Mouse (Mus musculus): ENCODE results near the gene Surf4. TPM values are rescaled to one million over a fixed set of nuclear protein-coding genes. Genes with fewer than 3 reads are reported as not detected.

Surf4 gene
- polyA plus RNA-seq, 1 experiment from 2014 or later: 154 TPM

GRCm38 (mm10) chr2:26952866-26953265, 19.1 kb upstream of the Surf4 start:
- H3K4me3 ChIP-seq: no peak overlapping the region
- no peaks in the 10 kb centered on the region for H3K27me3 ChIP-seq
- no peaks in the 10 kb centered on the region for H3K4me1 ChIP-seq
- no peak for ATAC-seq (ENCODE audit: low FRiP score)
- no peak overlapping the region for H3K9ac ChIP-seq
- no peaks in the 10 kb centered on the region for H3K9me3 ChIP-seq (replicated peaks)
- peaks cover 82% of the 10 kb centered on the region for H3K36me3 ChIP-seq
- H3K27ac ChIP-seq: no peak overlapping the region
- WGBS: 97% methylated on average over 8 of the region's 8 CpGs
- H3K4me2 ChIP-seq (replicated peaks): no peak overlapping the region

GRCm38 (mm10) chr2:26952193-26952592, 18.5 kb upstream of the Surf4 start:
- H3K4me1 ChIP-seq: no peaks in the 10 kb centered on the region
- H3K9ac ChIP-seq: no peak overlapping the region
- H3K4me2 ChIP-seq (replicated peaks): no peak overlapping the region
- ATAC-seq (ENCODE audit: low FRiP score): no peak
- 96% methylated on average over 4 of the region's 4 CpGs for WGBS
- H3K9me3 ChIP-seq (replicated peaks): no peaks in the 10 kb centered on the region
- peaks cover 80% of the 10 kb centered on the region for H3K36me3 ChIP-seq
- no peaks in the 10 kb centered on the region for H3K27me3 ChIP-seq
- no peak overlapping the region for H3K4me3 ChIP-seq
- H3K27ac ChIP-seq: no peak overlapping the region

- H3K27ac ChIP-seq: no peak overlapping the region
- H3K4me2 ChIP-seq (replicated peaks): no peak overlapping the region
- no peak overlapping the region for H3K4me3 ChIP-seq
- peaks cover 74% of the 10 kb centered on the region for H3K36me3 ChIP-seq
- no peak overlapping the region for H3K9ac ChIP-seq
- no peaks in the 10 kb centered on the region for H3K9me3 ChIP-seq (replicated peaks)
- 91% methylated on average over 8 of the region's 8 CpGs for WGBS
- no peaks in the 10 kb centered on the region for H3K27me3 ChIP-seq
- H3K4me1 ChIP-seq: no peaks in the 10 kb centered on the region
- no peak for ATAC-seq (ENCODE audit: low FRiP score)
Measured at GRCm38 (mm10) chr2:26951346-26951905, 17.7 kb upstream of the Surf4 start.

- Histone ChIP-seq H3K4me3 (no peak overlapping the region), H3K9me3 (replicated peaks) (no peaks in the 10 kb centered on the region), H3K4me2 (replicated peaks) (no peak overlapping the region), H3K27me3 (no peaks in the 10 kb centered on the region), H3K36me3 (peaks cover 64% of the 10 kb centered on the region), H3K27ac (no peak overlapping the region), H3K9ac (no peak overlapping the region), H3K4me1 (no peaks in the 10 kb centered on the region)
- 96% methylated on average over 2 of the region's 2 CpGs for WGBS
- no peak for ATAC-seq (ENCODE audit: low FRiP score)
Measured at GRCm38 (mm10) chr2:26950411-26950810, 16.7 kb upstream of the Surf4 start.

- H3K9ac ChIP-seq: no peak overlapping the region
Measured at GRCm38 (mm10) chr2:26943253-26943652, 9.5 kb upstream of the Surf4 start.

GRCm38 (mm10) chr2:26941539-26941938, 7.8 kb upstream of the Surf4 start:
- H3K9ac ChIP-seq: no peak overlapping the region
- H3K9me3 ChIP-seq (replicated peaks): no peaks in the 10 kb centered on the region
- no peaks in the 10 kb centered on the region for H3K36me3 ChIP-seq
- H3K27me3 ChIP-seq: no peaks in the 10 kb centered on the region
- ATAC-seq (ENCODE audit: low FRiP score): no peak
- H3K4me2 ChIP-seq (replicated peaks): no peak overlapping the region
- WGBS: 46% methylated on average over 5 of the region's 5 CpGs
- no peak overlapping the region for H3K27ac ChIP-seq
- H3K4me1 ChIP-seq: no peaks in the 10 kb centered on the region
- no peak overlapping the region for H3K4me3 ChIP-seq

More at GRCm38 (mm10) chr2:26943253-26943652, 9.5 kb upstream of the Surf4 start:
- WGBS: 82% methylated on average over 3 of the region's 3 CpGs
- Histone ChIP-seq H3K27ac (no peak overlapping the region), H3K4me1 (no peaks in the 10 kb centered on the region), H3K4me2 (replicated peaks) (no peak overlapping the region), H3K9me3 (replicated peaks) (no peaks in the 10 kb centered on the region), H3K36me3 (0 out of 2 replicates have a peak, but pooled peaks cover 6% of the 10 kb centered on the region), H3K4me3 (no peak overlapping the region), H3K27me3 (no peaks in the 10 kb centered on the region)
- no peak for ATAC-seq (ENCODE audit: low FRiP score)

- H3K4me1 ChIP-seq: peaks cover 11% of the 10 kb centered on the region
- WGBS: 83% methylated on average over 1 of the region's 1 CpGs
- no peaks in the 10 kb centered on the region for H3K9me3 ChIP-seq (replicated peaks)
- H3K4me2 ChIP-seq (replicated peaks): no peak overlapping the region
- H3K9ac ChIP-seq: no peak overlapping the region
- H3K4me3 ChIP-seq: no peak overlapping the region
- no peak for ATAC-seq (ENCODE audit: low FRiP score)
- H3K27me3 ChIP-seq: no peaks in the 10 kb centered on the region
- no peak overlapping the region for H3K27ac ChIP-seq
- H3K36me3 ChIP-seq: no peaks in the 10 kb centered on the region
Measured at GRCm38 (mm10) chr2:26936425-26936824, 2.7 kb upstream of the Surf4 start.

- Histone ChIP-seq H3K4me3 (no peak overlapping the region), H3K27ac (no peak overlapping the region)
- 100% methylated on average over 2 of the region's 2 CpGs for WGBS
Measured at GRCm38 (mm10) chr2:26935286-26935685, 1.6 kb upstream of the Surf4 start.

GRCm38 (mm10) chr2:26932473-26933303, 1.0 kb downstream of the Surf4 start:
- Histone ChIP-seq H3K9me3 (replicated peaks) (no peaks in the 10 kb centered on the region), H3K36me3 (peaks cover 29% of the 10 kb centered on the region), H3K27ac (peak overlapping the region; percentile 76), H3K4me1 (peaks cover 21% of the 10 kb centered on the region), H3K9ac (peak overlapping the region; percentile 98), H3K27me3 (no peaks in the 10 kb centered on the region), H3K4me2 (replicated peaks) (peak overlapping the region; percentile 77), H3K4me3 (peak overlapping the region; percentile 70)
- no peak for ATAC-seq (ENCODE audit: low FRiP score)
- 2% methylated on average over 49 of the region's 49 CpGs for WGBS

More at GRCm38 (mm10) chr2:26935286-26935685, 1.6 kb upstream of the Surf4 start:
- no peak overlapping the region for H3K9ac ChIP-seq
- no peaks in the 10 kb centered on the region for H3K9me3 ChIP-seq (replicated peaks)
- H3K4me2 ChIP-seq (replicated peaks): no peak overlapping the region
- no peaks in the 10 kb centered on the region for H3K27me3 ChIP-seq
- ATAC-seq (ENCODE audit: low FRiP score): no peak
- H3K4me1 ChIP-seq: peaks cover 21% of the 10 kb centered on the region
- peaks cover 7% of the 10 kb centered on the region for H3K36me3 ChIP-seq

GRCm38 (mm10) chr2:26930390-26930789, 3.3 kb downstream of the Surf4 start:
- Histone ChIP-seq H3K4me1 (peaks cover 21% of the 10 kb centered on the region), H3K4me3 (no peak overlapping the region), H3K9me3 (replicated peaks) (no peaks in the 10 kb centered on the region), H3K27ac (no peak overlapping the region), H3K9ac (no peak overlapping the region), H3K36me3 (peaks cover 51% of the 10 kb centered on the region), H3K4me2 (replicated peaks) (no peak overlapping the region), H3K27me3 (no peaks in the 10 kb centered on the region)
- WGBS: 34% methylated on average over 1 of the region's 1 CpGs
- ATAC-seq (ENCODE audit: low FRiP score): no peak

- H3K27me3 ChIP-seq: no peaks in the 10 kb centered on the region
- no peak for ATAC-seq (ENCODE audit: low FRiP score)
- WGBS: 90% methylated on average over 6 of the region's 6 CpGs
- H3K4me1 ChIP-seq: peaks cover 21% of the 10 kb centered on the region
- H3K9ac ChIP-seq: no peak overlapping the region
- H3K27ac ChIP-seq: no peak overlapping the region
- no peak overlapping the region for H3K4me2 ChIP-seq (replicated peaks)
- H3K9me3 ChIP-seq (replicated peaks): no peaks in the 10 kb centered on the region
- H3K4me3 ChIP-seq: no peak overlapping the region
- peaks cover 75% of the 10 kb centered on the region for H3K36me3 ChIP-seq
Measured at GRCm38 (mm10) chr2:26927745-26928476, 5.8 kb downstream of the Surf4 start.

GRCm38 (mm10) chr2:26921784-26922183, 11.9 kb downstream of the Surf4 start:
- H3K36me3 ChIP-seq: peaks cover 94% of the 10 kb centered on the region
- no peak overlapping the region for H3K9ac ChIP-seq
- no peak for ATAC-seq (ENCODE audit: low FRiP score)
- no peaks in the 10 kb centered on the region for H3K9me3 ChIP-seq (replicated peaks)
- no peak overlapping the region for H3K4me3 ChIP-seq
- no peak overlapping the region for H3K4me2 ChIP-seq (replicated peaks)
- no peak overlapping the region for H3K27ac ChIP-seq
- no peaks in the 10 kb centered on the region for H3K27me3 ChIP-seq
- 88% methylated on average over 9 of the region's 9 CpGs for WGBS
- H3K4me1 ChIP-seq: peaks cover 17% of the 10 kb centered on the region
